Mouse (Mus musculus) E14TG2a.4 (cell line): ENCODE measurements at regions not wholly inside any gene's neighbourhood (a gene's known extent, or its start where the extent isn't known, plus 50 kb on each side); places are given as distances from the start of the nearest gene placed in this dataset.

Experiments
- CTCF ChIP-seq: conservative IDR thresholded peaks from 2 replicates; pipeline ENCODE4 v1.5.1; 2014; ENCODE audit warnings: low read length
- POU5F1 ChIP-seq: IDR thresholded peaks from 2 replicates; pipeline ENCODE4 v1.6.1; 2014; ENCODE audit warnings: low read length, borderline replicate concordance

DNA sequence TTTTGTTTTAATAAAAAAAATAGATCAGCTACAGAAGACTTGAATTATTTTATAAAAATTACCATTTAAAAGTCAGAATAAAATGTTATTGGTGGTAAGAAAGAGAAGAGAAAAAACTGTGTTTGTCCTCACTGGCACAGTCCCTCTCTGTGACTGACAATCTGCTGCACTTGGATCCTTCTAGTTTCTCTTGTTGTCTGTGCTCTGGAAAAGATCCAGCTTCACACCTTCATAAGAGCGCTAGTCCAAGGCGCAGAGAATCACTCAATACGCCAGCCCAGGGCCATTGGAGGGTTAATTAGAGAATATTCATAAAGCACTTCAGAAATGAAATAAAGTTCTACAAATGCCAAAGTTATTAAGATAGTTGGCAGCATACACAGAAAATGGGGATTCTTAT is 153.8 kb downstream of the Lmbrd1 start:
- no peak for TF ChIP-seq CTCF
- TF ChIP-seq POU5F1 = no peak
